Mouse (Mus musculus): ENCODE data around the gene Sept14.

DNA sequence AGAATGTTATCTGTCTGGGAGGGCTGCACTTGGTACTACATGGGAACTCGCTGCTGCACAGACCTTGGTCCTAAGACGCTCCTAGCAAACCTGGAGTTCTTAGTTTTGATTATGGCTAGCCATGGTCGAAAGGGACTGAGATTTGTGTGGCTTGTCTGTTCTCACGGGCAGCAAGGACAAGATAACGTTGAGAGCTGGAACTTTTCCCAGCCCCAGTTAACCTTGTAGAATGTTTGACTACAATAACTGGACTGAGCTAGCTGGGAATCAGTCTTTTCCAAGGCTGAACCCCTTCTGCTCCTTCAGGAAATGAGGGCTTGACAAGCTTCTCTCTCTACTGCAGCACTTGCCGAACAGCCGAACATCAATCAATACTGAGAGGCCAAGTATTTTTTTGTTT, 20.7 kb downstream of the Sept14 start:
- TF ChIP-seq CTCF (IDR thresholded peaks at IDR 0.05; ENCODE audit: low read depth, low read length) (no peak), POLR2A (IDR thresholded peaks at IDR 0.05; ENCODE audit: borderline replicate concordance, low read depth, low read length) (no peak)

Measured in bone marrow macrophage, adult 2 months (primary cell).